Mouse (Mus musculus) CD8-positive naive resting alpha-beta T cell, adult 2 months (primary cell): ENCODE results near the gene Wdr31.

Experiments used
- DNase-seq, 2 experiments: peaks; one replicate each; pipeline ENCODE4 v3.0.0; 2022; ENCODE audit warnings: low read depth in 2 of 2, low spot score in 2 of 2

The Wdr31 gene

DNA sequence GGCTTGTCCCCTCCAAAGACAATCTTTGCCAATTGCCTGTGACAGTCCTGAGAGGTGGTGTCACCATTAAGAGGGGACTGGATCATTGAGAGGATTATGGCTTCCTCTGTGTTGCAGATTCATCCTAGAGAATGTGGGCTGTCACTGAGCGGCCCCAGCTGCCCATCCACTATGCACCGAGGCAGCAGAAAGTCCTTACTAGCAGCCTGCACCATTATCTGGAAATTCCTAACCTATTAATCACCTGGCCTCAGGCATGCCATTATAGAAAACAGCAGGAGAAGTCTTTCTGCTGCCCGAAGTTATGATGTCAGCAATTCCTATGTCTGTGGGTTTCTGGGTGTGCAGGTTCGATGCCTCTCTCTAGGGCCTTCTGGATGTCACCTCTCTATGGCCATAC is 29.7 kb downstream of the Wdr31 start:
- DNase-seq: no peak

DNA sequence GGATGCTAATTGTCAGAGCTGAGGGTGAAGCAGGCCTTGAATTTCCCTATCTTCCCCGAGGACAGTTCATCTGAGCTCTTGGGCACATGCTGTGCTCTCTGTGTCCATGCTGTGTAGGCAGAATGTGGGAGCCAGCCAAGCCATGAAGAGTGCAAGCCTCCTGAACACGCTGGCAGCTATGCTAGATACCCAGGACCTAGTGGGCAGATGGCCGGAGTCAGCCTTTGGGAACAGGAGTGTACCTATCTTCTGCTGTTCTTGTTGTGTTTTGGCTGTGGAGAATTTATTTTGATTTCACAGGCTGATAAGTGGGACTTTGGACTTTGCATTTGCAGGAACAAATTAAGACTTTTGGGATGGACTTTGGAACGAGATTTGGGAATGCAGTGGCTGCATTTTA is 30.2 kb downstream of the Wdr31 start:
- DNase-seq: no peak

DNA sequence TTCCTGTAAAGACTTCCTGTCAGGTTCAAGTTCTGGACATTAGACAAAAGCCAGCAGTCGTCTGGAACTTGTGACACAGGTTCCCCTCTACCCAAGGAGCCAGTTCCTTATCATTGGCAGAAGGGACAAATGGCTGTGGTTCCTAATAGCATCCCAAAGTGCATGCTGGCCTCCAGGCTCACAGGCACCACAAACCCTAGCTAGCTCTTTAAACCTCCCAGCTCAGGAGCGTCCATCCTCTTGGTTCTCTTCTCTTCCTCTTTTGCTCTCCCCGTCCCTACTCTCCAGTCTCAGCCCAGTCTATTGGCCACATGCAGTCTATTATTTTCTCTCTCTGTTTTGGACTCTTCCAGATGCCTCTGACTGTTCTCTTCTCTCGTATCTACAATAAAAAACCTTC is 30.9 kb downstream of the Wdr31 start:
- DNase-seq: no peak

DNA sequence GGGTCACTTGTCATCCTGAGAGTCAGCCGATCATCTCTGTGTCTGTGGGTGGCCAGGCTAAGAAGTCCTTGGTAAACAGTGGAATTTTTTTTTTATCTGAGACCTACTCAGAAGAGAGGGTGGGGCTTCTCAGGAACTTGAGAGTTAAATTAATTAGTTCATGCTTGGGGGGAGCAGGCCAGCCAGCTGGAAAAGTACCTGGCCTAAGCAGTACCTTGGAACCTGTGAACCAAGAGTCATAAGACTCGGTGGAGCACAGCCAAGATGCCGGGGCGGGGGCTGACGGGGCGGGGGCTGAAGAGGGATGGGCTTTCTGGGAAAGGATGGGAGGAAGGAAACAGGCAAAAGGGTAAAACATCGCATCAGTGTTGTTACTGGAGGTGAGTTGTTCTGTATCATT is 32.8 kb downstream of the Wdr31 start:
- no peak for DNase-seq

DNA sequence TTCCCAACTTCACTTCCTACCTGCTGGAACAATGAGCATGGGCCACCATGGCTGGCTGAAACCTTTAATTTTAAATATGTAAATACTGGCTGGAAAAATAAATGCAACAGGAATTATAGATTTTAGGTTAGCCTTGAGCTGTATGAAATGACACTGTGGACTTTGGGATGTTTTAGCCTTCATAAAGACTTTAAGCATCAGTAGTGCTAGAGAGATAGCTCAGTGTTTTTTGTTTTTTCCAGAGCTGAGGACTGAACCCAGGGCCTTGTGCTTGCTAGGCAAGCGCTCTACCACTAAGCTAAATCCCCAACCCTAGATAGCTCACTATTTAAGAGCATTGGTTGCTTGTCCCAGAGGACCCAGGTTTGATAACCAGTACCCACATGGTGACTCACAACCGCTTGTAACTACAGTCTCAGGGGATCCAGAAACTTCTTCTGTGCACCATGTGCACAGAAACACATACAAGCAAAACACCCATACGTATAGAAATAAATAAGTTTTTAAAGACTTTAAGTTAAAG is 33.4 kb downstream of the Wdr31 start:
- no peak for DNase-seq

DNA sequence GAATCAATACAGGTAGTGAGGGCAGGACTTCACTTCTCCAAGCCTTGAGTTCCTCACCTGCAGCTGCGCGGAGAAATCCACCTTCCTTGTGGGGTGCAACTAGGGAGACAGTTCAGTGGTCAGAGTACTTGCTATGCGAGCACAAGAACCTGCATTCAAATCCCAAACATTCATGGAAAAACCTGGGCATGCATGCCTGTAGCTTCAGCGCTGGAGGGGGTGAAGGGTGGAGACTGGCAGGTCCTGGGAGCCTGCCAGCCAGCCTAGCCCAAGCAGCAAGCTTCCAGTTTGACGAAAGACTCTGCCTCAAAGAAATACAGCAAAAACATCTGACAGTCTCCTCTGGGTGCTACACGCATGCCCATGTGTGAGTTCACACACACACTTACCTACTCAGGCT is 35.6 kb downstream of the Wdr31 start, which contains the start of gene Rnf183:
Gene Rnf183, minus strand, starts transcription at position 172 of the 400 bp plus-strand sequence.
- DNase-seq: no peak

DNA sequence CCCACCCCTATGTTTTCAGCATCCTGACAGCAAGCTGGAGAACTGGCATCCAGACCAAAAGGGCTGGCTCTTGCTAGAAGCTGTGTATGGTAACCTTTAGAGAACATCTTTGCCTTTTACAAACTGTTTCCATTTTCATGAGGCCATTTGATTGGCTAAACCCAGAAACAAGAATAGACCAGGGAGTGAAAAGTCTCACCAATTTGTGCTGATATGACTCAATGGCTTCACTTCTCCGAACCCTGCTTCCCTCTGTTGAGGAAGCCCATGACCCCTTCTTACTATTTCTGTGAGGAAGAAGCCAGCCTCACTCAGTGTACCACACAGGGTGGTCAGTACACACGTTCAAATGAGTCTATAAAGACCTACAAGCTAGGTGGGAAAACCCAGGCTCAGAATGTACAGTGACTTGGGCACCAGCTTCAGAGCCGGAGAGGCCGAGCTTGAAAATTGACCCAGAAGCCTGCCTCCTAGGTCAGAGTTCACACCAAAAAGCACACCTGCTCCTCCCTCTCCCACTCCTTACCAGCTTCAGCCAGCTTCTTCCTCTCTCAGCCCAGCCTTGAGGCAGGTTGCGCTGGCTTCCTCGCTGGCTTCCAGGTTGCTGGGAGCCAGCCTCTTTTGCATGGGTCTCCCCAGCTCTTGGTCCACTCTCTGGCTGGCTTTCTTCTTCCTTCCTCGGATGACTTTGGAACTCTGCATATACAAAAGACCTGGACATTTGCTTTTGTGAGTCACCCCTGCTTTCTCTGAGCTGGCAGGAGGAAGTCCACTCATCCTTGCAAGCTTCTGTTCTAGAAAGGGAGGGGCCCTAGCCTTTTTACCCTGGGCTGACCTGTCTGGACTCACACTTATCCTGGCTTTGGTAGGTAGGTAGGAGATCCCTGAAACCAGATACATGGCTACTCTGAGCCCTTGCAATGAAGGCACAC is 36.5 kb downstream of the Wdr31 start:
- DNase-seq: no peak

DNA sequence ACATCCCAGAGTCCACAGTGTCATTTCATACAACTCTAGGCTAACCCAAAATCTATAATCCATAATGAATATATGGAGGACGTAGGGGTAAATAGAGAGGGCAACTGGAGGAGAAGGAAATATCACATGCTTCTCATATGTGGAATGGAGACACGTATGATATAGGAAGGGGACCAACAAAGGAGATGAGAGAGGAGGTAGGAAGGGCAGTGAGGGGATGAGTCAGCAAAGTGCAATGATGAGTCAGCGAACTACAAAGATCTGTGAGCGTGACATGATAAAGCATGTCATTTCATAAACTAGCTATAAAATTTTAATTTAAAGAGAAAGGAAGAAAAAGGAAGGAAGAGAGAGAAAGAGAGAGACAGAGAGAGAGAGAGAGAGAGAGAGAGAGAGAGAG is 39.2 kb downstream of the Wdr31 start:
- no peak for DNase-seq

DNA sequence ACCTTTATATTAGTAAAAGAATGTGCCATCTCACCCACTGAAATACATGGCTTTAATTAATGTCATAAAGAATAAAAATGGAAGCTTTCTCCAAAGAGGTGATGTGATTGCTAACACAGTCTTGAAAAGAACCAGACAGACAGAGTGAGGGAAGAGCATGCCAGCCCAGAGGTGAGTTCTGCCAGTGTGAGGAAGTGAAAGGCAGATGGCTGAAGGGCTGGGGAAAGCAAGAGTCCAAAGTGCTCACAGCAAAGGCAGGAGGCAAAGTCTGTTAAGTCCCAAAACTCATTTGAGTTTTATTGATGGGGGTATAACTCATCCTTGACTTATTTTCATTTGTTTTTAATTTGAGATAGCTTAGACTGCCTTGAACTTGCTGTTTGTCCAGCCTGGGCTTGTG is 40.0 kb downstream of the Wdr31 start:
- no peak for DNase-seq

DNA sequence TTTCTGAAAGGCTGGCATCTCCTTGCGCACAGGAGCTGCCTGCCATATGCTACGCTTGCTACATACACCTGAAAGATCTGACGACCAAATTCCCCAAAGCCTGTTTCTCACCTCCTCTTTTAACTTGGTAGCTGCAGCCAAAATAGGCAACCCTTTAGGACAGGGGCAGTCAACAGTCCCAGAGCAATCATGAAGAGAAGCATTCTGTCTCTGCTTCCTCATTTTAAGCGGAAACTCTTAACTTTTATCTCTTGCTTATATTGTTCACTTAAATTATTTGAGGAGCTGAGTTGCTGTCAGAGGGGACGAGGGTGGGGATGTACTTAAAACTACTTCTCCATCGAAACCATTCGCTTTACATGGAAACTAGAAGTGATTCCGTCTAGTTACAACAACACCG is 41.1 kb downstream of the Wdr31 start:
- DNase-seq: no peak

DNA sequence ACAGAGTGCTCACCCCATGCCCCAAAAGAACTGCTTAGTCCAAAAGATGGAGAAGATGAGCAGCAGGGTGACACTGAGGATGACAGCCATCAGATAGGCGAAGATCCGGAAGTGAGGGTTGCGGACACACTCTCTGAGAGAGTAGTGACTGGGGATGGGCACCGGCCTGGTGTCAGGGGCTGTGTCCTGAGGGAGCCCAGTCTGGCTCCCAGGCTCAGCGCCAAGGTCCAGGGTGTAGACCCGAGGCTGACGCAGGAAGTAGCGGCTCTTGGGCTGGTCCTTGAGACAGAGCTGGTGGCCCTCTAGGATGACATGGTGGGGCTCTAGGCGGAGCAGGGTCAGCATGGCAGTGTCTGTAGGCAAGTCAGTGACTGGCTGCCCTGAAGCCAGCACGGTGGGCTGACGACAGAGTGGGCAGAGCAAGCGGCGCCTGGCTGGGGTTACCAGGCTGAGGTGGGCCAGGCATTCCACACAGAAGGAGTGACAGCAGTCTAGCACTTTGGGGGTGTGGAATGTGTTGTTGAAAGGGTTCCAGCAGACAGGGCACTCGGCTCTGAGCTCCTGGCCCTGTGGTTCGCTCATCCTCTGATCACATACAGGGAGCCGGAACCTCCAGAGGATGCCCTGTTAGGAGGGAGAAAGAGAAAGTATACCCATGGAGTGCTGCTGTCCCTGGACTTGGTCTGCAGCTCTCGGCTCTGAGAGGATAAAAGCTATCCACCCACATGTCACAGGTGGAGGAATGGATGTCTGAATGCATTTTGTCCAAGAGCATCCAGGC is 42.5 kb downstream of the Wdr31 start:
- no peak for DNase-seq

DNA sequence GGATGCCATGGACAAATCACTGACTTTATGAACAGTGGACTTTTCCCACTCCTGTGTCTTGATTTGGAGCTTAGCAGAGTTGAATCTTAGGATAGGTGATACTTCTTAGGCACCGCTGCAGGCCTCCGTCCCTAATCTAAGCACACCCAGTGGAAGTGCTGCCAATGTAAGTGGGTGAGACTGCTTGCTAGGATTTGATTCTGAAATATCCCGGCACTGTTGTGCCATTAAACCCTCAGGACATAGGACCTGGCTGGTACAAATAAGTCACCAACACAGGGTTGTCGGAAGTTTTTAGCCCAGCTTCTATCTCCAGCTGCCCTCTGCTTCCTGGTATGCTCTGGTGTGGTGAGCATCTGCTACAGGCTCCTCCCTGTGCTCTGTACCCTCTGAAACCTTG is 44.8 kb downstream of the Wdr31 start:
- no peak for DNase-seq

DNA sequence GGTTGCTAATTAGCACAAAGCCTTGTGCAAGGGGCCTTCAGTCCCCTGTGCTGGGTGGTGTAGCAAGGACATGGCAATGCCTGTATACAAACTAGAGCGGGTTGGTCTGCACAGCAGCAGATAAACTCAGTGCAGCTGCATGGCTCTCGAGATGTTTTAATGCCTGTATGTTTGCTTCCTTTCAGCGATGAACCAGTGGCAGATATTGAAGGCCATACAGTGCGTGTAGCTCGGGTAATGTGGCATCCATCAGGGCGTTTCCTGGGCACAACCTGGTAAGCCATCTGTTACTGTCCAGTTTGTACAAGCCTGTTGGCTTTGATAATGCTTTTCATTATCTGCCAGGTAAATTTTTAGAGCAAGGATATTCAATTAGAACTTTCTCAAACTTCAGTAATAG is 51.6 kb downstream of the Wdr31 start:
- no peak for DNase-seq

DNA sequence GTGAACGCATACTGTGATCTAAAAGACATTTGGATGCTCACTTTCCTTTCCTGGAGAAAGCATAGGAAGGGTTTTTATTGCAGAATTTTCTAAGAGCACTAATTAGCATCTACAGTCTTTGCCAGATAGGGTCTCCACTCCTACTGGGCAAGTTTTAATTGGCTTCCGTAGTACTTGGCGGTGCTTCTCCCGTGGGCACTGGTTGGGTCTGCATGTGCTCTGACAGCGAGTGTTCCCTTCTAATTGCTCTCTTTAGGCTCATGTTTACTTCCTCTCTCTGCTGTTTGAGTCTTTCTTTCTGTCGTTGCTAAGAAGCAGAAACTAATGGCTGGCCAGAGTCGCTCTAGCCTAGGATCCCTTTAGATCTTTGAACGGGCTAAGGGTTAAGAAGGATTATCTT is 52.2 kb downstream of the Wdr31 start:
- no peak for DNase-seq

DNA sequence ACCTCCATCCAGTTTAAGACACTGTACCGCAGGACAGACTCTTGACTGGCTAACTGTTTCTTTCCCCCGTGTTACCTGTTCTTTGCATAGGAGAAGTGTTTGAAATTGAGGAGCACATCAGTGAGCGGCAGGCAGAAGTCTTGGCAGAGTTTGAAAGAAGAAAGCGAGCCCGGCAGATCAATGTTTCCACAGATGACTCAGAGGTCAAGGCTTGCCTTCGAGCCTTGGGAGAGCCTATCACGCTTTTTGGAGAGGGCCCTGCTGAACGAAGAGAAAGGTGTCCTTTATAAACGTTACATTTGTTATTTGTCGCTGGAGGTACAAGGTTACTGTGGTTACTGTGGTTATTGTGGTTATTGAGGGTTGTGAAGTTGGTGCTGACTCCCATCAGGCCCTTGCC is 59.1 kb downstream of the Wdr31 start:
- no peak for DNase-seq

DNA sequence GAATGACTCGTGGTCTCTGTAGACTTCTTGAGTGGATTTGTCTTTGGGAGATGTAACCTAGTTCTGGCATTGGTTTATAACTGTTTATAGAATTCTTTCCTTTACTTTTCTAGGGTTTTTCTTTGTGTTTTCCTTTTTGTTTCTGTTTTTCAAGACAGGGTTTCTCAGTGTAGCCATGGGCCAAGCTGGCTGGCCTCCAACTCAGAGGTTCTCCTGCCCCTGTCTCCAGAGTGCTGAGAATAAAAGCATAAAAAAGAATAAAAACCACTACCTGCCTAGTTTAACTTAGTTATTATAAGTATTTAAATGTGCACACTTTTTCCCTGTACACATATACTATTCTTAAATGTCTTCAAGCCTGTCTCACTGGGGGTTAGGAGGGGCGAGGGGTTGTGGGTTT is 60.4 kb downstream of the Wdr31 start:
- DNase-seq: no peak

DNA sequence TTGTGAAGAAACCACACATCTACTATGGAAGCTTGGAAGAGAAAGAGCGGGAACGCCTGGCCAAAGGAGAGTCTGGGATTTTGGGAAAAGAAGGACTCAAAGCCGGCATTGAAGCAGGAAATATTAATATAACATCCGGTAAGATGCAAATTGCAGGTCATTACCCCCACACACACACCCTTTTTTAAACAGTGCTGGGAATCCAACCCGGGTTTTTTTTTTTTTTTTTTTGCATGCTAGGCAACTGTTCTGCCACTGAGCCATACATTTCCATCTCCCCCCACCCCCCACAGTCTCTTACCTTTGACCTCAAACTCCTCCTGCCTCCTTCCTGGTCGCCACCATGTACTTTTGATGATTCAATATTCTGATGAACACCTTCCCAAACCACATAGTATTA is 61.1 kb downstream of the Wdr31 start:
- no peak for DNase-seq

DNA sequence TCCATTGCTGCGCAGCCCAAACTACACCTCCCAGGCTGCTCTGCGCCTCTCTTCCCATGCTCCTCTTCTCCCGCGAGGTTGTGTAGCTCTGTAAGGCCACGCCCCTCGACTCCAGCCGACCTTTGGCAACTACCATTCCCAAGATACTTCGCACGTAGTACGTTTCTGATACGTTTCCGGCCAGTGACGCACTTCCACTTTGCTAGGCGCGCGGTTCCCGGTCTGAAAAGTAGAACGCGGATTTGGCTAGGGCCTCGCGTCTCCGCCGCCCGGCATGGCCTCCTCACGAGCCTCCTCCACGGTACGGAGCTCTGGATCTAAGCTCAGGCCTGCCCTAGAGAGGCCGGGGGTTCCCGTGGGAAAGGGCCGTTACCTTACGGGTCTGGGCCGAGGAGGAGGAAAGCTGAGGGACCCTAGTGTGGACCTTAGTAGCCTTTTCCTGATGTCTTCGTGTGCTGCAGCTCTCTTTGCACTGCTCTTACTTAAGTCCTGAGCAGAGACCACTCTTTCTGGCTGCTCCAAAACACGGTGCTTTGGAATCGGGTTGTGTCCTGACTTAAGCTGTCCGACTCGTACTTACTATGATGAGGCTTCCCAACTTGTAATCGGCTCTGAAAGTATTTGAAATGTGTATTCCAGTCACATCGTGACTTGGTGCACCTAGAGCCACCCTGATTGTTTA is 62.0 kb downstream of the Wdr31 start, which contains the start of the genes Cdc26 and Prpf4:
Gene Cdc26, minus strand, starts transcription at position 42 of the 682 bp plus-strand sequence.
Gene Prpf4, plus strand, starts transcription at position 197 of the 682 bp plus-strand sequence.
- DNase-seq: peak; percentile 95

DNA sequence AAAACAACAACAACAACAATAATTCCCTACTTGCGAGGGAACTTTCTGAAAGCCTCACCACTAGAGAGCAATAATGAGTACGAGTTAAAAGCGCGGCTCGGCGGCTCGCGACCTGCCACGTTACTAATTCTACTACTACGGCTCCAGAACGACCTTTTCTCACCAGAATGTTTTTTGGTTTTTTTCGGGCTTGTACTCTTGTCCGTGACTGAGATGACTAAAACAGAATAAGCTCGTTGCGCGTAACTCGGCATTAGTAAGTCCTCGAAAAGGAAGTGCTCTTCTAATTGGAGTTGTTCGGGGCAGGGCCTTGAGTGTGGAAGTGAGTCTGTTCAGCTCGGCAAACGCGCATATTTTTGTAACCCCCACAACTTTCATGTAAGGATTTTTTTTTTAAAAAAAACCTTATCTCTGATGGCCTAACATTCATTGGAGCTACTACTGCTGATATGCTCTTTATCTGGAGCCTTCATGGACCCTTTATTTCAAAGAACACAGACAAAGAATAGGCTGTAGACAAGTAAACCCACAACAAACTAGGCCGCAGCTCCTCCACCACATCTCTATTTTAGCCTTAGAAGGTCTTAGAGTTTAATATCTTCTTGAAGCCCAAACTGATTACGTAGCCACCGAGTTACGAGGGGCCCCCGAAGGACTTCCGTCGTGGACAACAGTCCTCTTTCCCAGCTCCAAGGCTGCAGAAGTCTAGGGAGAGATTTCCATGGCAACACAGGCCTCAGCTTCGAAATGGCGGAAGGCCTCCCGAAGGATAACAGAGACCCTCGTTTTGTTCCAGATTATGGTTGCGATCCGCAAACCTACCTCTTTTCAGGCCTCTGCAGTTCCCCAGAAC is 62.7 kb downstream of the Wdr31 start:
- DNase-seq: peak; percentile 35 to 55

DNA sequence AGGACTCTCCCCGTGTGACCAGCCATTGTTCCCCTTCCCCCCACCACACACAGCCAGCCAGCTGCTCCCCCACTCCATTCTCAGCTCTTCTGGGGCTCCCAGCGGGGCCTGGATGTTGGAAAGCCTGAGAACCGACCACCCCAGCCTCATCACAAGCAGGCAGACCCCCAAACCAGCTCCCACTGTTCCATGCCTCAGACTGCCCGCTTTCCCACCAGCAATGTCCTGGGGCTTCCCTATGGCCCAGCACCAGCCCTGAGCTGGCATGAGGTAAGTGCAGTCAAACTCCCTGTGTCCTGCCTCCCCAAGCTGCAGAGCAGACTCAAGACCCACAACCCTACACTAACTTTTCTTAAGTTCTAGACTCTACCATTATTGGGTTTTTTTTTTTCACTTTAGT is 64.6 kb downstream of the Wdr31 start:
- DNase-seq: no peak
